Mouse (Mus musculus) embryonic fibroblast, embryonic 13.5 days (primary cell): ENCODE data around the gene Wwox. TPM values are rescaled to one million over a fixed set of nuclear protein-coding genes. Genes with fewer than 3 reads are reported as not detected.

ENCODE experiments used
- H3K27ac ChIP-seq: 2 replicates; pipeline ENCODE4 v1.5.1; 2012; ENCODE audit warnings: low read length, control low read depth, inconsistent platforms; ENCODE audit not compliant: insufficient read depth
- H3K4me1 ChIP-seq: 2 replicates; pipeline ENCODE4 v1.6.1; 2011; ENCODE audit warnings: low read length; ENCODE audit not compliant: control insufficient read depth, insufficient read depth
- H3K4me3 ChIP-seq: 2 replicates; pipeline ENCODE4 v1.5.1; 2011; ENCODE audit warnings: mild to moderate bottlenecking, control low read depth, low read length; ENCODE audit not compliant: insufficient read depth
- CTCF ChIP-seq: IDR thresholded peaks from 2 replicates; pipeline ENCODE4 v1.5.1; 2011; ENCODE audit warnings: mild to moderate bottlenecking, control low read depth, low read length, moderate library complexity, borderline replicate concordance; ENCODE audit not compliant: insufficient read depth
- POLR2A ChIP-seq: IDR thresholded peaks from 2 replicates; pipeline ENCODE4 v1.6.1; 2011; ENCODE audit warnings: low read depth, mild to moderate bottlenecking, control low read depth, low read length, moderate library complexity
- polyA plus RNA-seq: library from polyadenylated mRNA; stranded (reverse); fragments of >200 nt; gene quantifications from 2 replicates; pipeline ENCODE4 v1.2.4, GENCODE M21; 2011; ENCODE audit warnings: low read depth; ENCODE audit not compliant: missing spikeins, insufficient read length

The Wwox gene
- polyA plus RNA-seq, 1 experiment, result 8.7 TPM

- Histone ChIP-seq H3K4me3 (no peak overlapping the region), H3K4me1 (no peaks in the 10 kb centered on the region; the same call in 1 of the 2 replicates), H3K27ac (no peak overlapping the region)
- no peak for TF ChIP-seq POLR2A
- TF ChIP-seq CTCF, result no peak
Measured at GRCm38 (mm10) chr8:114468526-114469207, 29.2 kb downstream of the Wwox start.

GRCm38 (mm10) chr8:114469208-114469590 lies 29.7 kb downstream of the Wwox start:
- H3K27ac ChIP-seq, result no peak overlapping the region
- H3K4me3 ChIP-seq, result no peak overlapping the region
- H3K4me1 ChIP-seq, result no peaks in the 10 kb centered on the region; the same call in 1 of the 2 replicates
- TF ChIP-seq CTCF (no peak), POLR2A (no peak)

GRCm38 (mm10) chr8:114473546-114473945 lies 34.1 kb downstream of the Wwox start:
- Histone ChIP-seq H3K4me3 (no peak overlapping the region), H3K27ac (no peak overlapping the region), H3K4me1 (no peaks in the 10 kb centered on the region; the same call in 1 of the 2 replicates)
- TF ChIP-seq CTCF (no peak), POLR2A (no peak)

- H3K27ac ChIP-seq, result no peak overlapping the region
- H3K4me1 ChIP-seq, result no peaks in the 10 kb centered on the region
- no peak for TF ChIP-seq CTCF
- no peak for TF ChIP-seq POLR2A
- H3K4me3 ChIP-seq, result no peak overlapping the region
Measured at GRCm38 (mm10) chr8:114476919-114477318, 37.5 kb downstream of the Wwox start.

GRCm38 (mm10) chr8:114477790-114478189 lies 38.3 kb downstream of the Wwox start:
- no peak overlapping the region for H3K27ac ChIP-seq
- H3K4me3 ChIP-seq, result no peak overlapping the region
- TF ChIP-seq POLR2A (no peak), CTCF (no peak)
- no peaks in the 10 kb centered on the region for H3K4me1 ChIP-seq

- H3K4me3 ChIP-seq, result no peak overlapping the region
- no peak overlapping the region for H3K27ac ChIP-seq
- TF ChIP-seq CTCF (no peak), POLR2A (no peak)
- H3K4me1 ChIP-seq, result no peaks in the 10 kb centered on the region
Measured at GRCm38 (mm10) chr8:114479749-114480148, 40.3 kb downstream of the Wwox start.

- TF ChIP-seq CTCF (no peak), POLR2A (no peak)
- H3K27ac ChIP-seq, result no peak overlapping the region
- H3K4me1 ChIP-seq, result no peaks in the 10 kb centered on the region
- no peak overlapping the region for H3K4me3 ChIP-seq
Measured at GRCm38 (mm10) chr8:114491662-114492160, 52.3 kb downstream of the Wwox start.

GRCm38 (mm10) chr8:114499448-114500144 lies 60.1 kb downstream of the Wwox start:
- H3K27ac ChIP-seq, result no peak overlapping the region
- no peaks in the 10 kb centered on the region for H3K4me1 ChIP-seq
- no peak for TF ChIP-seq POLR2A
- TF ChIP-seq CTCF, result no peak
- H3K4me3 ChIP-seq, result no peak overlapping the region

GRCm38 (mm10) chr8:114501906-114502305 lies 62.5 kb downstream of the Wwox start:
- Histone ChIP-seq H3K27ac (no peak overlapping the region), H3K4me1 (no peaks in the 10 kb centered on the region), H3K4me3 (no peak overlapping the region)
- no peak for TF ChIP-seq CTCF
- TF ChIP-seq POLR2A, result no peak

- no peak overlapping the region for H3K4me3 ChIP-seq
- H3K27ac ChIP-seq, result no peak overlapping the region
- no peak for TF ChIP-seq CTCF
- no peaks in the 10 kb centered on the region for H3K4me1 ChIP-seq
Measured at GRCm38 (mm10) chr8:114503196-114503595, 63.7 kb downstream of the Wwox start.
